Mouse (Mus musculus): ENCODE measurements around the gene Rsrp1.
"Not testable (repeated sequence)": the region's sequence is repeated elsewhere in the genome, so short reads cannot be mapped to it uniquely, and the experiment has no call there.

Rsrp1 gene

GRCm38 (mm10) chr4:134923258-134924018, at the start of gene Rsrp1:
Gene Rsrp1 (plus strand): TSS chr4:134923592.
- DNase-seq (ENCODE audit: inconsistent age in 2 of 2, low spot score in 1 of 2) = peak; percentile 98 to 99

- peak in 1 of 2 experiments; percentile 63 for DNase-seq (ENCODE audit: inconsistent age in 2 of 2, low spot score in 1 of 2)
Observed at GRCm38 (mm10) chr4:134876171-134876570, 47.2 kb upstream of the Rsrp1 start.

- peak; percentile 73 to 91 for DNase-seq (ENCODE audit: inconsistent age in 2 of 2, low spot score in 1 of 2)
Observed at GRCm38 (mm10) chr4:134879410-134879981, 43.9 kb upstream of the Rsrp1 start.

GRCm38 (mm10) chr4:134880041-134880440, 43.4 kb upstream of the Rsrp1 start:
- no peak for DNase-seq (ENCODE audit: inconsistent age in 2 of 2, low spot score in 1 of 2)

GRCm38 (mm10) chr4:134883266-134883665, 40.1 kb upstream of the Rsrp1 start:
- DNase-seq (ENCODE audit: inconsistent age in 2 of 2, low spot score in 1 of 2) = peak; percentile 43 to 72

- DNase-seq (ENCODE audit: inconsistent age in 2 of 2, low spot score in 1 of 2) = no peak
Observed at GRCm38 (mm10) chr4:134883808-134884207, 39.6 kb upstream of the Rsrp1 start.

GRCm38 (mm10) chr4:134884364-134884763, 39.0 kb upstream of the Rsrp1 start:
- no peak for DNase-seq (ENCODE audit: inconsistent age in 2 of 2, low spot score in 1 of 2)

- DNase-seq (ENCODE audit: inconsistent age in 2 of 2, low spot score in 1 of 2) = peak; percentile 65 to 86
Observed at GRCm38 (mm10) chr4:134892096-134892495, 31.3 kb upstream of the Rsrp1 start.

- DNase-seq (ENCODE audit: inconsistent age in 2 of 2, low spot score in 1 of 2) = peak; percentile 75 to 93
Observed at GRCm38 (mm10) chr4:134897256-134897655, 26.1 kb upstream of the Rsrp1 start.

GRCm38 (mm10) chr4:134901126-134901525, 22.3 kb upstream of the Rsrp1 start:
- DNase-seq (ENCODE audit: inconsistent age in 2 of 2, low spot score in 1 of 2) = no peak

GRCm38 (mm10) chr4:134903046-134903445, 20.3 kb upstream of the Rsrp1 start:
- peak; percentile 62 to 90 for DNase-seq (ENCODE audit: inconsistent age in 2 of 2, low spot score in 1 of 2)

GRCm38 (mm10) chr4:134911406-134911805, 12.0 kb upstream of the Rsrp1 start:
- not testable (repeated sequence) for DNase-seq (ENCODE audit: inconsistent age in 2 of 2, low spot score in 1 of 2)

- peak; percentile 77 to 90 for DNase-seq (ENCODE audit: inconsistent age in 2 of 2, low spot score in 1 of 2)
Observed at GRCm38 (mm10) chr4:134913413-134913812, 10.0 kb upstream of the Rsrp1 start.

- DNase-seq (ENCODE audit: inconsistent age in 2 of 2, low spot score in 1 of 2) = no peak
Observed at GRCm38 (mm10) chr4:134914122-134914863, 9.1 kb upstream of the Rsrp1 start.

- peak; percentile 96 to 98 for DNase-seq (ENCODE audit: inconsistent age in 2 of 2, low spot score in 1 of 2)
Observed at GRCm38 (mm10) chr4:134914864-134915209, 8.6 kb upstream of the Rsrp1 start, which contains the start of gene Tmem50a. Gene Tmem50a (minus strand): TSS chr4:134915024.

GRCm38 (mm10) chr4:134915223-134916050, 8.0 kb upstream of the Rsrp1 start:
- DNase-seq (ENCODE audit: inconsistent age in 2 of 2, low spot score in 1 of 2) = peak; percentile 38 to 44

- no peak for DNase-seq (ENCODE audit: inconsistent age in 2 of 2, low spot score in 1 of 2)
Observed at GRCm38 (mm10) chr4:134917194-134917593, 6.2 kb upstream of the Rsrp1 start.

GRCm38 (mm10) chr4:134918381-134918780, 5.0 kb upstream of the Rsrp1 start:
- peak; percentile 68 to 88 for DNase-seq (ENCODE audit: inconsistent age in 2 of 2, low spot score in 1 of 2)

GRCm38 (mm10) chr4:134919733-134920540, 3.5 kb upstream of the Rsrp1 start:
- peak in 1 of 2 experiments; percentile 55 for DNase-seq (ENCODE audit: inconsistent age in 2 of 2, low spot score in 1 of 2)

GRCm38 (mm10) chr4:134920631-134921030, 2.8 kb upstream of the Rsrp1 start:
- DNase-seq (ENCODE audit: inconsistent age in 2 of 2, low spot score in 1 of 2) = no peak

All from adrenal gland, adult (tissue).